18 mouse cellular contexts compared by ENCODE assay signal in the genomic region with DNA sequence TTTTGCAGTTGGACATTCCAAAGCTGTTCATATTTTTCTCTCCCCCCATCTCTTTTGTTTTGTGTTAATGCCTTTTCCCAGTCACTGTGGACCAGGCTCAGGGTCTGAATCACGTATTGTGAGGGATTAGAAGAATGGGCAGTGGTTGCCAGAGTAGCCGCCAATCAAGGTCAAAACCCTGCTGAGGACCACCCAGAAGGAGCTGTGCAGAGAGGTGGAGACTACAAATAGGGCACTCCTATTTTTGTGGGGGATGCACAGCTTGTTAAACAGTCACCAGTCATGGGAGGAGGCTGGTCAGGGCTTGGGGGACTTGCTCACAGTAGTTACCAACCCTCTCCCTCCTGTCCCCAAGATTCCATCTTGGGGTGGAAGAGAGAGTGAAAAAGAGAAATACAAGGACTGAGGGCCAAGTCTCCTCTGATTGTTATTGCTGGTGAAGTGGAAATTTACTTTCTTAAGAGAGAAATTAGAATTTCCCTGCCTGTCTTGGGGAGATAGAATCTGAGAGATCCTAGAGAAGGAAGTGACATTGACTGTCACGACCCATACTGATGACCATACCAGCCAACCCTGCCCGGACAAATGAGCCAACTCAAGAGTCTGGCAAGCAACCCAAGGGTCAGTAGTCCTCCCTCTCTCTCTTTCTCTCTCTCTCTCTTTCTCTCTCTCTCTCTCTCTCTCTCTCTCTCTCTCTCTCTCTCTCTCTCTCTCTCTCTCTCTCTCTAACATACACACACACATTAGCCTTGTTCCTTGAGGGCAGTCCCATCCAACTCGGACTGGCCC. TPM values are rescaled to one million over a fixed set of nuclear protein-coding genes. Genes with fewer than 3 reads are reported as not detected.
DNase-seq lines count a peak whose midpoint lies in the region; ATAC-seq lines count a peak whose summit lies in the region.
"Had no signal": no experiment of that assay in that cellular context is flagged by ENCODE, and none has a peak within 500 bp of the region (broad histone marks: within the 10 kb centered on the region; RNA-seq: fewer than 3 reads in every experiment).

No protein-coding gene starts in this region.

- intact Hi-C loops in heart, postnatal 36 days (cut with DNase I): no loop called here

- peaks cover 4% of the 10 kb centered on the region for H3K36me3 ChIP-seq in hindbrain, embryonic 10.5 days
- H3K36me3 ChIP-seq in hindbrain, embryonic 13.5 days: peaks cover 16% of the 10 kb centered on the region
- peaks cover 9% of the 10 kb centered on the region; the same call in 1 of the 2 replicates for H3K36me3 ChIP-seq in midbrain, embryonic 14.5 days (ENCODE audit: control insufficient read depth, insufficient read depth, low read length)
- H3K36me3 ChIP-seq in midbrain, embryonic 16.5 days (ENCODE audit: control insufficient read depth, insufficient read depth, low read length): peaks cover 14% of the 10 kb centered on the region
- no peaks in the 10 kb centered on the region; the same call in 1 of the 2 replicates for H3K36me3 ChIP-seq in intestine, embryonic 15.5 days

- H3K4me3 ChIP-seq in hindbrain, embryonic 10.5 days: no peak overlapping the region
- no peak overlapping the region for H3K4me3 ChIP-seq in hindbrain, embryonic 13.5 days
- H3K4me3 ChIP-seq in midbrain, embryonic 14.5 days (replicated peaks; ENCODE audit: low read depth, low read length): no peak overlapping the region
- no peak overlapping the region for H3K4me3 ChIP-seq in midbrain, embryonic 16.5 days (ENCODE audit: low read depth, low read length)
- H3K4me3 ChIP-seq in intestine, embryonic 15.5 days (replicated peaks): no peak overlapping the region
- H3K4me3 ChIP-seq: embryonic facial prominence, embryonic 13.5 days; limb, embryonic 13.5 days had no signal

- 42% methylated on average over 5 of the region's 5 CpGs for WGBS in hindbrain, embryonic 10.5 days
- 51% methylated on average over 5 of the region's 5 CpGs for WGBS in hindbrain, embryonic 13.5 days
- WGBS in midbrain, embryonic 14.5 days: 43% methylated on average over 5 of the region's 5 CpGs
- WGBS in midbrain, embryonic 16.5 days: 32% methylated on average over 5 of the region's 5 CpGs
- 64% methylated on average over 5 of the region's 5 CpGs for WGBS in intestine, embryonic 15.5 days

- peak overlapping the region; percentile 81; the same call in 1 of the 2 replicates for H3K27ac ChIP-seq in hindbrain, embryonic 10.5 days
- no peak overlapping the region for H3K27ac ChIP-seq in hindbrain, embryonic 13.5 days
- no peak overlapping the region for H3K27ac ChIP-seq in midbrain, embryonic 14.5 days (replicated peaks; ENCODE audit: low read depth, low read length)
- H3K27ac ChIP-seq in midbrain, embryonic 16.5 days (ENCODE audit: low read length): no peak overlapping the region
- no peak overlapping the region for H3K27ac ChIP-seq in intestine, embryonic 15.5 days
- H3K27ac ChIP-seq: embryonic facial prominence, embryonic 13.5 days; limb, embryonic 13.5 days; stomach, postnatal 0 days had no signal

- ATAC-seq in hindbrain, embryonic 13.5 days (ENCODE audit: low FRiP score): no peak
- no peak for ATAC-seq in midbrain, embryonic 14.5 days (ENCODE audit: low FRiP score, low TSS enrichment)
- no peak for ATAC-seq in midbrain, embryonic 16.5 days
- no peak for ATAC-seq in intestine, embryonic 15.5 days

- peaks cover 57% of the 10 kb centered on the region for H3K4me1 ChIP-seq in hindbrain, embryonic 10.5 days (replicated peaks)
- H3K4me1 ChIP-seq in hindbrain, embryonic 13.5 days (replicated peaks): peaks cover 38% of the 10 kb centered on the region
- H3K4me1 ChIP-seq in midbrain, embryonic 14.5 days (ENCODE audit: control insufficient read depth, insufficient read depth, low read length): peaks cover 12% of the 10 kb centered on the region
- peaks cover 20% of the 10 kb centered on the region for H3K4me1 ChIP-seq in midbrain, embryonic 16.5 days (ENCODE audit: control insufficient read depth, insufficient read depth, low read length)
- H3K4me1 ChIP-seq in intestine, embryonic 15.5 days (replicated peaks): peaks cover 23% of the 10 kb centered on the region

- no peak overlapping the region for H3K4me2 ChIP-seq in hindbrain, embryonic 13.5 days
- H3K4me2 ChIP-seq in midbrain, embryonic 14.5 days (ENCODE audit: low read length): no peak overlapping the region
- H3K4me2 ChIP-seq in midbrain, embryonic 16.5 days (ENCODE audit: low read length): no peak overlapping the region
- no peak overlapping the region for H3K4me2 ChIP-seq in intestine, embryonic 15.5 days (replicated peaks)
- H3K4me2 ChIP-seq: embryonic facial prominence, embryonic 13.5 days; limb, embryonic 13.5 days had no signal

- H3K9me3 ChIP-seq in hindbrain, embryonic 10.5 days: no peaks in the 10 kb centered on the region
- no peaks in the 10 kb centered on the region for H3K9me3 ChIP-seq in hindbrain, embryonic 13.5 days
- H3K9me3 ChIP-seq in midbrain, embryonic 14.5 days (ENCODE audit: control insufficient read depth, low read length): no peaks in the 10 kb centered on the region
- H3K9me3 ChIP-seq in midbrain, embryonic 16.5 days (replicated peaks; ENCODE audit: control insufficient read depth, low read length, poor library complexity, severe bottlenecking): no peaks in the 10 kb centered on the region
- no peaks in the 10 kb centered on the region for H3K9me3 ChIP-seq in intestine, embryonic 15.5 days
- H3K9me3 ChIP-seq: embryonic facial prominence, embryonic 13.5 days; limb, embryonic 13.5 days had no signal

- H3K27me3 ChIP-seq in hindbrain, embryonic 10.5 days (ENCODE audit: insufficient read depth, poor library complexity, severe bottlenecking): peaks cover 67% of the 10 kb centered on the region
- peaks cover 47% of the 10 kb centered on the region for H3K27me3 ChIP-seq in hindbrain, embryonic 13.5 days
- H3K27me3 ChIP-seq in midbrain, embryonic 14.5 days (ENCODE audit: control insufficient read depth, insufficient read depth, low read length): peaks cover 45% of the 10 kb centered on the region
- peaks cover 33% of the 10 kb centered on the region for H3K27me3 ChIP-seq in midbrain, embryonic 16.5 days (ENCODE audit: control insufficient read depth, insufficient read depth, low read depth, low read length)
- peaks cover 25% of the 10 kb centered on the region; the same call in 1 of the 2 replicates for H3K27me3 ChIP-seq in intestine, embryonic 15.5 days (replicated peaks)
- H3K27me3 ChIP-seq: CH12.LX had no signal

- H3K9ac ChIP-seq in hindbrain, embryonic 13.5 days: no peak overlapping the region
- H3K9ac ChIP-seq in midbrain, embryonic 14.5 days (replicated peaks; ENCODE audit: low read length): no peak overlapping the region
- H3K9ac ChIP-seq in midbrain, embryonic 16.5 days (ENCODE audit: low read depth, low read length): no peak overlapping the region
- no peak overlapping the region for H3K9ac ChIP-seq in intestine, embryonic 15.5 days
- H3K9ac ChIP-seq: embryonic facial prominence, embryonic 13.5 days; limb, embryonic 13.5 days had no signal

- DNase-seq in cerebellum, adult 11-12 months: peak; percentile 38
- no peak for DNase-seq in cerebellum, adult 8-10 months
- DNase-seq in hindbrain, embryonic 10.5 days (ENCODE audit: low spot score): peak; percentile 70
- peak; percentile 15 for DNase-seq in midbrain, embryonic 14.5 days
- no peak for DNase-seq in heart, postnatal 36 days
- DNase-seq: adrenal gland, adult 2 months; gastrocnemius, postnatal 10 days; heart, postnatal 10 days; lung, postnatal 36 days; spleen, adult 18-20 months; thymus, postnatal 25 days had no signal

RNA-seq across cellular contexts. Expression of a gene that starts 3.2 kb away (rescaled TPM):
- 19.4 and 19.8 TPM in 2 replicates for polyA plus RNA-seq in hindbrain, embryonic 10.5 days (2016; fragmentation: Nextera tagmentation; extraction: Ambion mirVana)
- 11.5 and 11.8 TPM in 2 replicates for polyA plus RNA-seq in hindbrain, embryonic 13.5 days (2015; fragmentation: Nextera tagmentation; extraction: Ambion mirVana)
- 10.6 and 13.0 TPM in 2 replicates for polyA plus RNA-seq in midbrain, embryonic 14.5 days (2014; fragmentation: Nextera tagmentation; extraction: Ambion mirVana)
- 8.4 and 8.9 TPM in 2 replicates for polyA plus RNA-seq in midbrain, embryonic 16.5 days (2015; fragmentation: Nextera tagmentation; extraction: Ambion mirVana)
- 1 to 10 TPM; 3.7 to 4.1 TPM for total RNA-seq in heart, postnatal 36 days (2021)
- polyA plus RNA-seq in intestine, embryonic 15.5 days (2015; fragmentation: Nextera tagmentation; extraction: Ambion mirVana): 12.0 and 12.2 TPM in 2 replicates

RNA-seq across cellular contexts. Expression of a gene that starts 3.3 kb away (rescaled TPM):
- polyA plus RNA-seq in hindbrain, embryonic 10.5 days (2016; fragmentation: Nextera tagmentation; extraction: Ambion mirVana): 17.7 and 19.5 TPM in 2 replicates
- polyA plus RNA-seq in hindbrain, embryonic 13.5 days (2015; fragmentation: Nextera tagmentation; extraction: Ambion mirVana): 11.7 and 12.9 TPM in 2 replicates
- polyA plus RNA-seq in midbrain, embryonic 14.5 days (2014; fragmentation: Nextera tagmentation; extraction: Ambion mirVana): 7.4 and 13.8 TPM in 2 replicates
- polyA plus RNA-seq in midbrain, embryonic 16.5 days (2015; fragmentation: Nextera tagmentation; extraction: Ambion mirVana): 10.2 and 11.4 TPM in 2 replicates
- total RNA-seq in heart, postnatal 36 days (2021): 1 to 10 TPM; 7.1 to 8.0 TPM
- polyA plus RNA-seq in intestine, embryonic 15.5 days (2015; fragmentation: Nextera tagmentation; extraction: Ambion mirVana): 14.0 and 16.3 TPM in 2 replicates

RNA-seq across cellular contexts. Expression of a gene that starts 9.5 kb away (rescaled TPM):
- 3.2 and 4.3 TPM in 2 replicates for polyA plus RNA-seq in hindbrain, embryonic 10.5 days (2016; fragmentation: Nextera tagmentation; extraction: Ambion mirVana)
- polyA plus RNA-seq in hindbrain, embryonic 13.5 days (2015; fragmentation: Nextera tagmentation; extraction: Ambion mirVana): 10.5 and 11.1 TPM in 2 replicates
- 3.4 and 9.1 TPM in 2 replicates for polyA plus RNA-seq in midbrain, embryonic 14.5 days (2014; fragmentation: Nextera tagmentation; extraction: Ambion mirVana)
- 17.7 and 20.7 TPM in 2 replicates for polyA plus RNA-seq in midbrain, embryonic 16.5 days (2015; fragmentation: Nextera tagmentation; extraction: Ambion mirVana)
- 1 to 10 TPM; 4.3 to 5.8 TPM for total RNA-seq in heart, postnatal 36 days (2021)
- 13.9 and 16.5 TPM in 2 replicates for polyA plus RNA-seq in intestine, embryonic 15.5 days (2015; fragmentation: Nextera tagmentation; extraction: Ambion mirVana)

RNA-seq across cellular contexts. Expression of a gene that starts 31.4 kb away (rescaled TPM):
- 47.1 and 50.7 TPM in 2 replicates for polyA plus RNA-seq in hindbrain, embryonic 10.5 days (2016; fragmentation: Nextera tagmentation; extraction: Ambion mirVana)
- 72.0 and 74.1 TPM in 2 replicates for polyA plus RNA-seq in hindbrain, embryonic 13.5 days (2015; fragmentation: Nextera tagmentation; extraction: Ambion mirVana)
- 50.5 and 56.1 TPM in 2 replicates for polyA plus RNA-seq in midbrain, embryonic 14.5 days (2014; fragmentation: Nextera tagmentation; extraction: Ambion mirVana)
- polyA plus RNA-seq in midbrain, embryonic 16.5 days (2015; fragmentation: Nextera tagmentation; extraction: Ambion mirVana): 71.0 and 77.1 TPM in 2 replicates
- 10 to 100 TPM; 81.3 to 87.0 TPM for total RNA-seq in heart, postnatal 36 days (2021)
- polyA plus RNA-seq in intestine, embryonic 15.5 days (2015; fragmentation: Nextera tagmentation; extraction: Ambion mirVana): 74.5 and 78.2 TPM in 2 replicates

RNA-seq across cellular contexts. Expression of a gene that starts 34.3 kb away (rescaled TPM):
- polyA plus RNA-seq in hindbrain, embryonic 10.5 days (2016; fragmentation: Nextera tagmentation; extraction: Ambion mirVana): 148 and 151 TPM in 2 replicates
- 141 and 143 TPM in 2 replicates for polyA plus RNA-seq in hindbrain, embryonic 13.5 days (2015; fragmentation: Nextera tagmentation; extraction: Ambion mirVana)
- polyA plus RNA-seq in midbrain, embryonic 14.5 days (2014; fragmentation: Nextera tagmentation; extraction: Ambion mirVana): 122 and 135 TPM in 2 replicates
- 136 and 137 TPM in 2 replicates for polyA plus RNA-seq in midbrain, embryonic 16.5 days (2015; fragmentation: Nextera tagmentation; extraction: Ambion mirVana)
- 10 to 100 TPM; 17.9 to 18.7 TPM for total RNA-seq in heart, postnatal 36 days (2021)
- 84.5 and 88.1 TPM in 2 replicates for polyA plus RNA-seq in intestine, embryonic 15.5 days (2015; fragmentation: Nextera tagmentation; extraction: Ambion mirVana)

Comparison
In these comparisons a context has a peak if more than half of its experiments do, and no peak if none do; other contexts are left out.
1. DNase-seq: peak in cerebellum, adult 11-12 months (single experiment), hindbrain, embryonic 10.5 days (single experiment) and midbrain, embryonic 14.5 days (single experiment); none in cerebellum, adult 8-10 months (single experiment) and heart, postnatal 36 days (0 of 2).